Mouse (Mus musculus): ENCODE measurements around the gene Adarb2. TPM values are rescaled to one million over a fixed set of nuclear protein-coding genes. Genes with fewer than 3 reads are reported as not detected.

The Adarb2 gene
- polyA plus RNA-seq, 1 experiment from 2014 or later = not detected

- H3K4me1 ChIP-seq (ENCODE audit: insufficient read depth, low read depth, low read length) = no peaks in the 10 kb centered on the region
- TF ChIP-seq CTCF (IDR thresholded peaks at IDR 0.05) (no peak), EP300 (IDR thresholded peaks at IDR 0.05) (no peak)
- H3K4me2 ChIP-seq (replicated peaks; ENCODE audit: low read depth, low read length) = no peak overlapping the region
- H3K4me3 ChIP-seq (ENCODE audit: low read depth, low read length) = no peak overlapping the region
- ATAC-seq (no peak), DNase-seq (ENCODE audit: low spot score) (no peak)
- no peaks in the 10 kb centered on the region for H3K36me3 ChIP-seq (ENCODE audit: insufficient read depth, low read length)
- no peak overlapping the region for H3K27ac ChIP-seq (ENCODE audit: low read length)
- H3K27me3 ChIP-seq (replicated peaks; ENCODE audit: insufficient read depth, low read length) = no peaks in the 10 kb centered on the region
- no peak overlapping the region for H3K9ac ChIP-seq (replicated peaks; ENCODE audit: low read depth)
- H3K9me3 ChIP-seq (ENCODE audit: low read length) = no peaks in the 10 kb centered on the region
Measured at GRCm38 (mm10) chr13:8560485-8560884, 357.8 kb downstream of the Adarb2 start.

- Histone ChIP-seq H3K4me1 (ENCODE audit: insufficient read depth, low read depth, low read length) (no peaks in the 10 kb centered on the region), H3K4me3 (ENCODE audit: low read depth, low read length) (no peak overlapping the region), H3K27me3 (replicated peaks; ENCODE audit: insufficient read depth, low read length) (no peaks in the 10 kb centered on the region), H3K9ac (replicated peaks; ENCODE audit: low read depth) (no peak overlapping the region), H3K4me2 (replicated peaks; ENCODE audit: low read depth, low read length) (no peak overlapping the region), H3K9me3 (ENCODE audit: low read length) (no peaks in the 10 kb centered on the region), H3K36me3 (ENCODE audit: insufficient read depth, low read length) (no peaks in the 10 kb centered on the region), H3K27ac (ENCODE audit: low read length) (no peak overlapping the region)
- WGBS = 83% methylated on average over 7 of the region's 7 CpGs
- DNase-seq (ENCODE audit: low spot score) (no peak), ATAC-seq (no peak)
- TF ChIP-seq CTCF (IDR thresholded peaks at IDR 0.05) = no peak
- no peak for TF ChIP-seq EP300 (IDR thresholded peaks at IDR 0.05)
Measured at GRCm38 (mm10) chr13:8563161-8563560, 360.5 kb downstream of the Adarb2 start.

- Histone ChIP-seq H3K27me3 (replicated peaks; ENCODE audit: insufficient read depth, low read length) (no peaks in the 10 kb centered on the region), H3K4me2 (replicated peaks; ENCODE audit: low read depth, low read length) (no peak overlapping the region), H3K4me3 (ENCODE audit: low read depth, low read length) (no peak overlapping the region), H3K4me1 (ENCODE audit: insufficient read depth, low read depth, low read length) (no peaks in the 10 kb centered on the region), H3K36me3 (ENCODE audit: insufficient read depth, low read length) (no peaks in the 10 kb centered on the region), H3K9ac (replicated peaks; ENCODE audit: low read depth) (no peak overlapping the region), H3K27ac (ENCODE audit: low read length) (no peak overlapping the region), H3K9me3 (ENCODE audit: low read length) (no peaks in the 10 kb centered on the region)
- TF ChIP-seq EP300 (IDR thresholded peaks at IDR 0.05) (no peak), CTCF (IDR thresholded peaks at IDR 0.05) (no peak)
- DNase-seq (ENCODE audit: low spot score) (no peak), ATAC-seq (no peak)
- WGBS = 59% methylated on average over 15 of the region's 15 CpGs
Measured at GRCm38 (mm10) chr13:8567111-8568026, 364.7 kb downstream of the Adarb2 start.

- 57% methylated on average over 13 of the region's 13 CpGs for WGBS
- Histone ChIP-seq H3K27me3 (replicated peaks; ENCODE audit: insufficient read depth, low read length) (no peaks in the 10 kb centered on the region), H3K36me3 (ENCODE audit: insufficient read depth, low read length) (no peaks in the 10 kb centered on the region), H3K9me3 (ENCODE audit: low read length) (no peaks in the 10 kb centered on the region), H3K9ac (replicated peaks; ENCODE audit: low read depth) (no peak overlapping the region), H3K27ac (ENCODE audit: low read length) (no peak overlapping the region), H3K4me3 (ENCODE audit: low read depth, low read length) (no peak overlapping the region), H3K4me2 (replicated peaks; ENCODE audit: low read depth, low read length) (no peak overlapping the region), H3K4me1 (ENCODE audit: insufficient read depth, low read depth, low read length) (no peaks in the 10 kb centered on the region)
- no peak for DNase-seq (ENCODE audit: low spot score)
- ATAC-seq = peak; percentile 11; the same call in 1 of the 2 replicates
- TF ChIP-seq CTCF (IDR thresholded peaks at IDR 0.05) = no peak
Measured at GRCm38 (mm10) chr13:8570269-8570668, 367.6 kb downstream of the Adarb2 start.

GRCm38 (mm10) chr13:8573908-8574307, 371.2 kb downstream of the Adarb2 start:
- H3K9me3 ChIP-seq (ENCODE audit: low read length) = no peaks in the 10 kb centered on the region
- DNase-seq (ENCODE audit: low spot score) (no peak), ATAC-seq (no peak)
- no peaks in the 10 kb centered on the region for H3K36me3 ChIP-seq (ENCODE audit: insufficient read depth, low read length)
- no peak for TF ChIP-seq CTCF (IDR thresholded peaks at IDR 0.05)
- TF ChIP-seq EP300 (IDR thresholded peaks at IDR 0.05) = no peak
- no peak overlapping the region for H3K9ac ChIP-seq (replicated peaks; ENCODE audit: low read depth)
- H3K4me3 ChIP-seq (ENCODE audit: low read depth, low read length) = no peak overlapping the region
- H3K4me2 ChIP-seq (replicated peaks; ENCODE audit: low read depth, low read length) = no peak overlapping the region
- H3K4me1 ChIP-seq (ENCODE audit: insufficient read depth, low read depth, low read length) = no peaks in the 10 kb centered on the region
- H3K27ac ChIP-seq (ENCODE audit: low read length) = no peak overlapping the region
- WGBS = 73% methylated on average over 12 of the region's 12 CpGs
- no peaks in the 10 kb centered on the region for H3K27me3 ChIP-seq (replicated peaks; ENCODE audit: insufficient read depth, low read length)

- DNase-seq (ENCODE audit: low spot score) = no peak
Measured at GRCm38 (mm10) chr13:8584257-8585005, 381.8 kb downstream of the Adarb2 start.

More at GRCm38 (mm10) chr13:8584257-8585005, 381.8 kb downstream of the Adarb2 start:
- WGBS = 67% methylated on average over 8 of the region's 8 CpGs
- H3K4me3 ChIP-seq (ENCODE audit: low read depth, low read length) = no peak overlapping the region
- H3K27me3 ChIP-seq (replicated peaks; ENCODE audit: insufficient read depth, low read length) = no peaks in the 10 kb centered on the region
- no peaks in the 10 kb centered on the region for H3K4me1 ChIP-seq (ENCODE audit: insufficient read depth, low read depth, low read length)
- no peak overlapping the region for H3K27ac ChIP-seq (ENCODE audit: low read length)
- H3K9me3 ChIP-seq (ENCODE audit: low read length) = no peaks in the 10 kb centered on the region
- no peak overlapping the region for H3K9ac ChIP-seq (replicated peaks; ENCODE audit: low read depth)
- no peak overlapping the region for H3K4me2 ChIP-seq (replicated peaks; ENCODE audit: low read depth, low read length)
- TF ChIP-seq EP300 (IDR thresholded peaks at IDR 0.05) (no peak), CTCF (IDR thresholded peaks at IDR 0.05) (no peak)
- ATAC-seq = no peak
- no peaks in the 10 kb centered on the region for H3K36me3 ChIP-seq (ENCODE audit: insufficient read depth, low read length)

Measured in lung, postnatal 0 days (tissue).